Mouse (Mus musculus): ENCODE measurements around the gene Mkks. TPM values are rescaled to one million over a fixed set of nuclear protein-coding genes. Genes with fewer than 3 reads are reported as not detected.
"Not testable (repeated sequence)": the region's sequence is repeated elsewhere in the genome, so short reads cannot be mapped to it uniquely, and the experiment has no call there.

The Mkks gene
- polyA plus RNA-seq, 1 experiment from 2014 or later, result 12.8 TPM

- WGBS, result 6% methylated on average over 4 of the region's 4 CpGs
- Histone ChIP-seq H3K4me1 (ENCODE audit: control insufficient read depth, insufficient read depth, low read length) (no peaks in the 10 kb centered on the region; the same call in 1 of the 2 replicates), H3K27me3 (ENCODE audit: control insufficient read depth, insufficient read depth, low read depth, low read length) (no peaks in the 10 kb centered on the region), H3K9ac (ENCODE audit: low read depth, low read length) (no peak overlapping the region), H3K4me3 (ENCODE audit: low read depth, low read length) (no peak overlapping the region), H3K4me2 (ENCODE audit: low read length) (no peak overlapping the region), H3K9me3 (replicated peaks; ENCODE audit: control insufficient read depth, low read length, poor library complexity, severe bottlenecking) (no peaks in the 10 kb centered on the region), H3K27ac (ENCODE audit: low read length) (no peak overlapping the region), H3K36me3 (ENCODE audit: control insufficient read depth, insufficient read depth, low read length) (no peaks in the 10 kb centered on the region)
- no peak for ATAC-seq
Observed at GRCm38 (mm10) chr2:136911958-136912411, 20.8 kb upstream of the Mkks start.

GRCm38 (mm10) chr2:136909298-136909697, 18.1 kb upstream of the Mkks start:
- Histone ChIP-seq H3K9me3 (replicated peaks; ENCODE audit: control insufficient read depth, low read length, poor library complexity, severe bottlenecking) (no peaks in the 10 kb centered on the region), H3K27me3 (ENCODE audit: control insufficient read depth, insufficient read depth, low read depth, low read length) (no peaks in the 10 kb centered on the region), H3K36me3 (ENCODE audit: control insufficient read depth, insufficient read depth, low read length) (peaks cover 6% of the 10 kb centered on the region), H3K4me2 (ENCODE audit: low read length) (no peak overlapping the region), H3K27ac (ENCODE audit: low read length) (no peak overlapping the region), H3K9ac (ENCODE audit: low read depth, low read length) (no peak overlapping the region), H3K4me1 (ENCODE audit: control insufficient read depth, insufficient read depth, low read length) (no peaks in the 10 kb centered on the region; the same call in 1 of the 2 replicates), H3K4me3 (ENCODE audit: low read depth, low read length) (no peak overlapping the region)
- ATAC-seq, result no peak
- 76% methylated on average over 2 of the region's 2 CpGs for WGBS

GRCm38 (mm10) chr2:136908596-136908995, 17.4 kb upstream of the Mkks start:
- H3K9ac ChIP-seq (ENCODE audit: low read depth, low read length), result no peak overlapping the region
- H3K4me2 ChIP-seq (ENCODE audit: low read length), result no peak overlapping the region
- no peaks in the 10 kb centered on the region; the same call in 1 of the 2 replicates for H3K4me1 ChIP-seq (ENCODE audit: control insufficient read depth, insufficient read depth, low read length)
- WGBS, result 69% methylated on average over 3 of the region's 3 CpGs
- peaks cover 6% of the 10 kb centered on the region for H3K36me3 ChIP-seq (ENCODE audit: control insufficient read depth, insufficient read depth, low read length)
- no peaks in the 10 kb centered on the region for H3K27me3 ChIP-seq (ENCODE audit: control insufficient read depth, insufficient read depth, low read depth, low read length)
- no peak overlapping the region for H3K27ac ChIP-seq (ENCODE audit: low read length)
- H3K4me3 ChIP-seq (ENCODE audit: low read depth, low read length), result no peak overlapping the region
- no peaks in the 10 kb centered on the region for H3K9me3 ChIP-seq (replicated peaks; ENCODE audit: control insufficient read depth, low read length, poor library complexity, severe bottlenecking)
- no peak for ATAC-seq

GRCm38 (mm10) chr2:136896131-136896530, 4.9 kb upstream of the Mkks start:
- Histone ChIP-seq H3K4me3 (ENCODE audit: low read depth, low read length) (no peak overlapping the region), H3K36me3 (ENCODE audit: control insufficient read depth, insufficient read depth, low read length) (no peaks in the 10 kb centered on the region), H3K27ac (ENCODE audit: low read length) (no peak overlapping the region), H3K9me3 (replicated peaks; ENCODE audit: control insufficient read depth, low read length, poor library complexity, severe bottlenecking) (no peaks in the 10 kb centered on the region), H3K27me3 (ENCODE audit: control insufficient read depth, insufficient read depth, low read depth, low read length) (no peaks in the 10 kb centered on the region), H3K4me2 (ENCODE audit: low read length) (no peak overlapping the region), H3K9ac (ENCODE audit: low read depth, low read length) (no peak overlapping the region), H3K4me1 (ENCODE audit: control insufficient read depth, insufficient read depth, low read length) (peaks cover 9% of the 10 kb centered on the region)
- 86% methylated on average over 2 of the region's 2 CpGs for WGBS
- ATAC-seq, result no peak

GRCm38 (mm10) chr2:136894494-136894893, 3.3 kb upstream of the Mkks start:
- no peak overlapping the region for H3K4me2 ChIP-seq (ENCODE audit: low read length)
- no peaks in the 10 kb centered on the region for H3K36me3 ChIP-seq (ENCODE audit: control insufficient read depth, insufficient read depth, low read length)
- 60% methylated on average over 2 of the region's 2 CpGs for WGBS
- H3K4me1 ChIP-seq (ENCODE audit: control insufficient read depth, insufficient read depth, low read length), result peaks cover 14% of the 10 kb centered on the region
- H3K4me3 ChIP-seq (ENCODE audit: low read depth, low read length), result no peak overlapping the region
- H3K27me3 ChIP-seq (ENCODE audit: control insufficient read depth, insufficient read depth, low read depth, low read length), result no peaks in the 10 kb centered on the region
- no peak for ATAC-seq
- H3K9me3 ChIP-seq (replicated peaks; ENCODE audit: control insufficient read depth, low read length, poor library complexity, severe bottlenecking), result no peaks in the 10 kb centered on the region
- no peak overlapping the region for H3K9ac ChIP-seq (ENCODE audit: low read depth, low read length)
- H3K27ac ChIP-seq (ENCODE audit: low read length), result no peak overlapping the region

GRCm38 (mm10) chr2:136891951-136892371, 772 bp upstream of the Mkks start:
- peak overlapping the region; percentile 78 for H3K9ac ChIP-seq (ENCODE audit: low read depth, low read length)
- peaks cover 19% of the 10 kb centered on the region for H3K4me1 ChIP-seq (ENCODE audit: control insufficient read depth, insufficient read depth, low read length)
- no peaks in the 10 kb centered on the region for H3K9me3 ChIP-seq (replicated peaks; ENCODE audit: control insufficient read depth, low read length, poor library complexity, severe bottlenecking)
- H3K27me3 ChIP-seq (ENCODE audit: control insufficient read depth, insufficient read depth, low read depth, low read length), result no peaks in the 10 kb centered on the region
- no peaks in the 10 kb centered on the region for H3K36me3 ChIP-seq (ENCODE audit: control insufficient read depth, insufficient read depth, low read length)
- ATAC-seq, result peak; percentile 89
- peak overlapping the region; percentile 98 for H3K27ac ChIP-seq (ENCODE audit: low read length)
- peak overlapping the region; percentile 79 for H3K4me3 ChIP-seq (ENCODE audit: low read depth, low read length)
- WGBS, result under 1% methylated on average over 23 of the region's 23 CpGs
- H3K4me2 ChIP-seq (ENCODE audit: low read length), result peak overlapping the region; percentile 54

GRCm38 (mm10) chr2:136890716-136891067, 497 bp downstream of the Mkks start:
- H3K27me3 ChIP-seq (ENCODE audit: control insufficient read depth, insufficient read depth, low read depth, low read length); H3K36me3 ChIP-seq (ENCODE audit: control insufficient read depth, insufficient read depth, low read length); H3K9me3 ChIP-seq (replicated peaks; ENCODE audit: control insufficient read depth, low read length, poor library complexity, severe bottlenecking): not testable (repeated sequence)
- Histone ChIP-seq H3K9ac (ENCODE audit: low read depth, low read length) (peak overlapping the region; percentile 90), H3K4me1 (ENCODE audit: control insufficient read depth, insufficient read depth, low read length) (peaks cover 21% of the 10 kb centered on the region), H3K4me3 (ENCODE audit: low read depth, low read length) (peak overlapping the region; percentile 79), H3K27ac (ENCODE audit: low read length) (peak overlapping the region; percentile 98), H3K4me2 (ENCODE audit: low read length) (peak overlapping the region; percentile 56)
- WGBS, result 7% methylated on average over 15 of the region's 15 CpGs
- ATAC-seq, result peak; percentile 67

- WGBS, result 60% methylated on average over 4 of the region's 4 CpGs
- Histone ChIP-seq H3K27ac (ENCODE audit: low read length) (no peak overlapping the region), H3K9ac (ENCODE audit: low read depth, low read length) (no peak overlapping the region), H3K36me3 (ENCODE audit: control insufficient read depth, insufficient read depth, low read length) (0 out of 2 replicates have a peak, but pooled peaks cover 5% of the 10 kb centered on the region), H3K4me1 (ENCODE audit: control insufficient read depth, insufficient read depth, low read length) (peaks cover 12% of the 10 kb centered on the region), H3K4me3 (ENCODE audit: low read depth, low read length) (no peak overlapping the region), H3K27me3 (ENCODE audit: control insufficient read depth, insufficient read depth, low read depth, low read length) (no peaks in the 10 kb centered on the region), H3K9me3 (replicated peaks; ENCODE audit: control insufficient read depth, low read length, poor library complexity, severe bottlenecking) (no peaks in the 10 kb centered on the region), H3K4me2 (ENCODE audit: low read length) (no peak overlapping the region)
- ATAC-seq, result no peak
Observed at GRCm38 (mm10) chr2:136886846-136887245, 4.3 kb downstream of the Mkks start.

- Histone ChIP-seq H3K9me3 (replicated peaks; ENCODE audit: control insufficient read depth, low read length, poor library complexity, severe bottlenecking) (no peaks in the 10 kb centered on the region), H3K36me3 (ENCODE audit: control insufficient read depth, insufficient read depth, low read length) (peaks cover 10% of the 10 kb centered on the region; the same call in 1 of the 2 replicates), H3K4me3 (ENCODE audit: low read depth, low read length) (no peak within 1 kb of the TSS), H3K27me3 (ENCODE audit: control insufficient read depth, insufficient read depth, low read depth, low read length) (no peaks in the 10 kb centered on the region), H3K9ac (ENCODE audit: low read depth, low read length) (no peak within 1 kb of the TSS), H3K27ac (ENCODE audit: low read length) (no peak within 1 kb of the TSS), H3K4me2 (ENCODE audit: low read length) (no peak within 1 kb of the TSS), H3K4me1 (ENCODE audit: control insufficient read depth, insufficient read depth, low read length) (peaks cover 12% of the 10 kb centered on the region)
- ATAC-seq, result no peak
- 97% methylated on average over 2 of the region's 2 CpGs for WGBS
Observed at GRCm38 (mm10) chr2:136885579-136885978, 5.6 kb downstream of the Mkks start, which contains the start of gene AL731706.2. Gene AL731706.2 (minus strand): TSS chr2:136885679.

Data from midbrain, embryonic 16.5 days (tissue).